ENCODE assay signal across 19 mouse cellular contexts in genomic region chr8:70925754-70926153, GRCm38 (mm10). TPM values are rescaled to one million over a fixed set of nuclear protein-coding genes. Genes with fewer than 3 reads are reported as not detected.
DNase-seq lines count a peak whose midpoint lies in the region; TF ChIP-seq lines count a peak whose summit lies in the region.
"Had no signal": no experiment of that assay in that cellular context is flagged by ENCODE, and none has a peak within 500 bp of the region (broad histone marks: within the 10 kb centered on the region; RNA-seq: fewer than 3 reads in every experiment).

No protein-coding gene starts in this region.

- H3K27ac ChIP-seq in layer of hippocampus, adult 2 months = peak overlapping the region; percentile 59; the same call in 1 of the 2 replicates
- H3K27ac ChIP-seq: embryonic facial prominence, embryonic 10.5 days; embryonic facial prominence, embryonic 12.5 days; forebrain, embryonic 13.5 days; forebrain, embryonic 15.5 days had no signal

- H3K4me3 ChIP-seq in layer of hippocampus, adult 2 months = no peak overlapping the region
- H3K4me3 ChIP-seq: embryonic facial prominence, embryonic 10.5 days; embryonic facial prominence, embryonic 12.5 days; forebrain, embryonic 13.5 days; forebrain, embryonic 15.5 days had no signal

- TF ChIP-seq CTCF in layer of hippocampus, adult 2 months (conservative IDR thresholded peaks at IDR 0.05) = no peak

- peak; percentile 81 for DNase-seq in heart, adult 11 months
- DNase-seq in heart, postnatal 4 days = no peak
- DNase-seq in layer of hippocampus, adult 2 months (ENCODE audit: low spot score in 2 of 2) = peak in 1 of 2 experiments; percentile 4
- no peak for DNase-seq in layer of hippocampus, adult 18-20 months (ENCODE audit: low spot score in 2 of 2)
- peak; percentile 2 to 11 for DNase-seq in layer of hippocampus, postnatal 10 days (ENCODE audit: low spot score in 2 of 2)
- no peak for DNase-seq in layer of hippocampus, adult 11-12 months (ENCODE audit: low spot score)
- DNase-seq: adrenal gland, adult 8-10 months; adrenal gland, postnatal 14 days; adrenal gland, postnatal 36 days; B cell, adult 2 months; cerebellum, adult 11-12 months; cerebellum, adult 9-10 months; cerebellum, postnatal 10 days had no signal

RNA-seq across cellular contexts. Expression of gene Map1s, which starts 20.0 kb away (rescaled TPM):
- 10 to 100 TPM; 35.2 to 36.0 TPM for total RNA-seq in heart, postnatal 4 days (2021)
- total RNA-seq in layer of hippocampus, adult 2 months (2021) = 10 to 100 TPM; 97.0 to 98.1 TPM
- 100 to 1,000 TPM in 1 of 2 experiments, 10 to 100 TPM in 1; 96.3 to 100 TPM for total RNA-seq in layer of hippocampus, adult 18-20 months (2021)
- 100 to 1,000 TPM in 1 of 2 experiments, 10 to 100 TPM in 1; 75.1 to 101 TPM for total RNA-seq in layer of hippocampus, postnatal 10 days (2021)

RNA-seq across cellular contexts. Expression of gene Rpl18a, which starts 28.5 kb away (rescaled TPM):
- total RNA-seq in heart, postnatal 4 days (2021) = 1,000 to 10,000 TPM; 1,266 to 1,294 TPM
- total RNA-seq in layer of hippocampus, adult 2 months (2021) = 100 to 1,000 TPM; 698 to 704 TPM
- 100 to 1,000 TPM; 713 to 785 TPM for total RNA-seq in layer of hippocampus, adult 18-20 months (2021)
- total RNA-seq in layer of hippocampus, postnatal 10 days (2021) = 100 to 1,000 TPM; 832 to 857 TPM

RNA-seq across cellular contexts. Expression of gene Slc5a5, which starts 33.2 kb away (rescaled TPM):
- under 1 TPM in 1 of 2 experiments, not detected in 1; 0.11 TPM for total RNA-seq in heart, postnatal 4 days (2021)
- 1 to 10 TPM; 5.9 to 8.0 TPM for total RNA-seq in layer of hippocampus, adult 2 months (2021)
- 10 to 100 TPM; 11.1 to 12.9 TPM for total RNA-seq in layer of hippocampus, adult 18-20 months (2021)
- total RNA-seq in layer of hippocampus, postnatal 10 days (2021) = 1 to 10 TPM; 5.2 to 6.9 TPM
- total RNA-seq: adrenal gland, adult 18-20 months; adrenal gland, adult 8-10 months; adrenal gland, postnatal 14 days; adrenal gland, postnatal 36 days; G1E had no signal

RNA-seq across cellular contexts. Expression of gene Ccdc124, which starts 52.0 kb away (rescaled TPM):
- total RNA-seq in heart, postnatal 4 days (2021) = 10 to 100 TPM; 42.6 to 46.2 TPM
- 10 to 100 TPM; 82.2 to 88.9 TPM for total RNA-seq in layer of hippocampus, adult 2 months (2021)
- total RNA-seq in layer of hippocampus, adult 18-20 months (2021) = 10 to 100 TPM; 93.2 to 98.5 TPM
- 100 to 1,000 TPM in 1 of 2 experiments, 10 to 100 TPM in 1; 97.6 to 108 TPM for total RNA-seq in layer of hippocampus, postnatal 10 days (2021)

Comparison
In these comparisons a context has a peak if more than half of its experiments do, and no peak if none do; other contexts are left out.
1. DNase-seq: peak in heart, adult 11 months (single experiment) and layer of hippocampus, postnatal 10 days (2 of 2); none in heart, postnatal 4 days (single experiment), layer of hippocampus, adult 18-20 months (0 of 2) and layer of hippocampus, adult 11-12 months (single experiment).
2. RNA of gene Slc5a5, which starts 33.2 kb away (total RNA-seq): 11.1 to 12.9 TPM in layer of hippocampus, adult 18-20 months, 5.9 to 8.0 TPM in layer of hippocampus, adult 2 months and 5.2 to 6.9 TPM in layer of hippocampus, postnatal 10 days; 0.11 TPM in heart, postnatal 4 days; every median in the first group is over 4 times any median in the second.